Mouse (Mus musculus) cerebellum, postnatal 14 days (tissue): ENCODE measurements around the gene Fam193b.

Experiments used
- DNase-seq, 2 experiments: peaks; one replicate each; pipeline ENCODE4 v3.0.0; 2021; ENCODE audit warnings: mixed read lengths in 2 of 2

The Fam193b gene

GRCm38 (mm10) chr13:55525733-55526553 lies 45.0 kb downstream of the Fam193b start:
- no peak for DNase-seq

GRCm38 (mm10) chr13:55523951-55524600 lies 46.8 kb downstream of the Fam193b start:
- DNase-seq, result no peak

DNA sequence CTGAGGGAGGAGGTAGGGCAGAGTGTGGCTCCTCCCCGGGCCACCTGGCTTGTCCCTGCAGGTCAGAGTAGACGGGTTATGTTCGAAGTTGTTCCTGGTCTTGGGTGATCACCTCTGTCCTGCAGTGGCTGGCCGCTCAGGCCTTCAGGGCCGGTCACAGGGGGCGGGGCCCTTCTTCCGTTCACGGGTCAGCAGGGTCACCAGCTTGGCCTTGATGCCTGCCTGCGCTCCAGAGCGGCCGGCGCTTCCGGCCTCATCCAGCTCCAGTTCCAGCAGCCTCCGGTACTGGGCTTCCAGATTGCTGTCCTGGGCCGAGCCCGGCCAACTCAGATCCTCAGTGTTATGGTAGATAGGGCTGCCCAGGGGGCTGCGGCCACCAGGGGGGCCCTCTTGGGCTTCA lies 47.6 kb downstream of the Fam193b start:
- DNase-seq, result no peak

DNA sequence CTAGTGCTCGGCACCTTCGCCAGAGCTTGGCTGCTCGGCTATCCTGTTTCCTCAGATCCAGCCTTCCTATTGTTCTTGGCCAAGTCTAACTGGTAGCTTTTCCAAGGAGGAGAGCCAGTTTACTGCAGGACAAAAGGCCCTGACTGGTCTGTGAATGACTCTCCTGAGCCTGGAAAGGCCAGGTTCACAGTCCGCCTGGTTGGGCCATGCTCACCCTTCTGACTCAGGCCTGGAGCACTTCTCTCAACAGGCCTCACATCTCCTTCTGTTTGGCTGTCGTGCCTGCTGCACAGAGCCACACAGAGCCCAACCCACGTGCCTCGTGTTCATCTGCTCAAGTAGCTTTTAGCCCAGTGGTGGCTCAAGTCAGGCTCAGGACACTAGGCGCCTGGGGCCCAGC lies 48.2 kb downstream of the Fam193b start:
- DNase-seq, result no peak

DNA sequence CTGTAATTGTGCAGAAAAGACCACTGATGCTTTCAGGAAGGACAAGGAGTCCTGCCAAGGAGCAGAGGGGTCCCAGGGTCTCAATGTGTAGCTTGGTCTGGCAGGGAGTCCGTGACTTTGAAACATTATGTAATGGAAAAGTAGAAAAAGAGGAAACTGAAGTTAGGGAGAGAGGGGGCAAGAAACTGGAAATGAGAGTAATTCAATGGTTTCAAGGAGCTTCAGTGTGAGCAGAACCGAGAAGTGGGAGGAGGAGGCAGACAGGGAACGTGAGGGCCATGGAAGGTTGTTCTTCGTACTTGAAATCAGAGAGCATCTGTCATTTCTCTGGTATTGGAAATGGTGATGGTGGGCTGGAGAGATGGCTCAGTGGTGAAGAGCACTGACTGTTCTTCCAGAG lies 51.3 kb downstream of the Fam193b start:
- no peak for DNase-seq

DNA sequence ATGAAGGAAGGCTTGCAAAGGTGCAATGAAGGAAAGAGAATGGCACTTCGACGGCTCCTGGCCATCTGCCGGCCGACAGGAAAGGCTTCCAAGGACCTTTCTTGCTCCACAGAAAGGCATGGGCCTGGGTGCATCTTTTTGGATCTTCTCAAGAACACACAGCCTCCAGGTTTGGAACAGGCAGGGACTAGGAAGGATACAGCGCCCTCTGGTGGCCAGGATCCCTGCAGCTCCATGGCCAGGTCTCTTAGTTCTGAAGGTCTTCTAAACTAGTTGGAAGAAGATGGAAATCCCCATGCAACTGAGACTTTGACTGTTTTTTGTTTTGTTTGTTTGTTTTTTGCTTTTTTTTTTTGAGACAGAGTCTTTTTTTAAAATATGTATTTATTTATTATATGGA lies 54.0 kb downstream of the Fam193b start:
- DNase-seq, result peak; percentile 96 to 97

DNA sequence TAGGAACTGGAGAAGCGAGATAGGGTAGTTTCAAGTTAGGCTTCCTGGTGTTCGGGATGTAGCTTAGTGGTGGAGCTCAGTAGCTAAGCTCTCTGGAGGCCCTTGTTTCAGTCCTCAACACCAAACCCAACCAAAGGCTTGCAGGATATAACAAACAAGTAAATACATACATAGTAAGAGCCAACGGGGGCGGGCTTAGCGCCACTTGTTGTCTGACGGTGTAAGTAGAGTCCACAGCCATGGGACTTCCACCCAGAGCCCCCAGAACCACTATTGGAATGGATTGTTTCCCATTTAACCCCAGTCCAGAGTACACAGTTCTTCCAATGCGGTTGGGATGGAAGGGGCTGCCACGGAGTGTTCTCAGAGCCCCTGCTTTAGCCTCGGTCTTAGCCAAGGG lies 57.1 kb downstream of the Fam193b start:
- no peak for DNase-seq

DNA sequence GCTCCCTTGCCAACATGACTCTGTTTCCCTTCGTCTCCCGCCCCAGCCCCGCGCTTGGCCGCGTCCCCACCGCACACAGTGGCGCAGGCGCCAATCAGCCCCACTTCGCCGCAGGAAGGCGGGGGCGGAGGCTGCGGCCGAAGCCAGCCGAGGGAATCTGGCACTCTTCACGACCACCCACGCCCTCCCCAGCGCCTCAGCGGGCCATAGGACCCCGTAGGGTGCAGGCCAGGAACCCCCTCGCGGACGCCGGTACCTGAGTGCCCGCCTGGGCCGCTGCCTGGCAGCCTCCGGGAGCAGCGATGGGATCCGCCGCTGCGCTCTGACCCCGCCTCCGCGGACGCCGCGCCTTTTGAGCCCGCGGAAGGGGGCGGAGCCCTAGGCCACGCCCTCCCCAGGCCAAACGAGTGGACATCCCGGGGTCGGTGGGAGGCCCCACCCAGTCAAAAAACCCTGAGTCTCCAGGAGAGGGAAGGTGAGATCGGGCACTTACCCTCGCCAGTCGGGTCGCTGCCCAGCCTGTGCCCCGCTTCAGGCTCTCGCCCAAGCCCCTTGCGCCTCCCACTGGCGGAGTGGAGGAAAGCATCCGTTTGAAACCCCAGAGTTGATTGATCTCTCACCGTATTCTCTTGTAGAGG lies 57.7 kb downstream of the Fam193b start, which contains the start of gene Pdlim7:
TSS of gene Pdlim7 (minus strand) at position 566 of the 638 bp plus-strand sequence.
- DNase-seq, result peak; percentile 94 to 95

DNA sequence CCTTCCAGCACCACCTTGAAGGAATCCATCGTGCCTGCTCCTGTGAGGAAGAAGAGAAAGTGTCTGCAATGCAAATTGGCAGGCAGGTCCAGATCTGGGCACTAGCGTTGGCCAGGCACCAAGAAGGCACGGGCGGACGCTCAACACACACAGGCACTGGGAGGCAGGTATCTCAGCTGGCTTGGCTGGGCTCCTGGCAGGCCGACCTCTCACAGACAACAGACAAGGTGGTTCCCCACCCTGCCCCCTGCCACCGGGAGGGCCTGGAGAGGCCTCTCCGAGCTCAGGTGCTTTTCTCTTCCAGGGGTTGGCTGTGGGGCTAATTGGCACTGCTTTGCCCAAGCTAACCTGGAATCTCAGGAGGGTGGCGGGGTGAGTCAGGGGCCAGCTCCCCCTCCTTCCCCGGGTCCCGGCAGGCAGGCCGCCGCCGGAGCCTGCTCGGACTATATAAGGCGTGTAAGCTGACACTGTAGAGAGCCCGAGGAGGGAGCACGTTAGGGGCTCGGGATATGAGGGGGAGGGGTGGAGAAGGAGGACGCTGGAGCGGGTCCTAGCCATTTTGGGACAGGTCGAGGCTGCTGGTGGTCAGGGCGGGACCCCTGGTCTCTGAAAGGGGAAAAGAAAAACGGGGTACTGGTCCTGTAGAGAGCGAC lies 58.4 kb downstream of the Fam193b start:
- peak; percentile 75 to 77 for DNase-seq

DNA sequence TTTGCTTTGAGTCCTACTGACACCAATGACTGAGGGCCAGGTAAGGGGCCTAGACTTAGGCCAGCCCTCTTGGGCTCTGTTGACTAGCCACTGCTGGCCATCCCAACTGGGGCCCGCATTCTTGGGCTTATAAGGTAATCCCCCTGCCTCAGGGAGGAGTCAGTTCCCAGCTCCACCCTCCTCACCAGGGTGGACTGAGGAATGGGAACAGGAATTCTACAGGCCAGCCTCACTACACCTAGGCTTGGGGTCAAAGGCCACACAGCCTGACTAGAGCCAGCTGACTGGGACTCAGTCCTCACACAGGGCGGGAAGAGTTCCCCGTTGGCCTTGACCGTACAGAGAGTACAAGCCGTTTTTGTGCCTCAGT lies 59.4 kb downstream of the Fam193b start:
- no peak for DNase-seq

DNA sequence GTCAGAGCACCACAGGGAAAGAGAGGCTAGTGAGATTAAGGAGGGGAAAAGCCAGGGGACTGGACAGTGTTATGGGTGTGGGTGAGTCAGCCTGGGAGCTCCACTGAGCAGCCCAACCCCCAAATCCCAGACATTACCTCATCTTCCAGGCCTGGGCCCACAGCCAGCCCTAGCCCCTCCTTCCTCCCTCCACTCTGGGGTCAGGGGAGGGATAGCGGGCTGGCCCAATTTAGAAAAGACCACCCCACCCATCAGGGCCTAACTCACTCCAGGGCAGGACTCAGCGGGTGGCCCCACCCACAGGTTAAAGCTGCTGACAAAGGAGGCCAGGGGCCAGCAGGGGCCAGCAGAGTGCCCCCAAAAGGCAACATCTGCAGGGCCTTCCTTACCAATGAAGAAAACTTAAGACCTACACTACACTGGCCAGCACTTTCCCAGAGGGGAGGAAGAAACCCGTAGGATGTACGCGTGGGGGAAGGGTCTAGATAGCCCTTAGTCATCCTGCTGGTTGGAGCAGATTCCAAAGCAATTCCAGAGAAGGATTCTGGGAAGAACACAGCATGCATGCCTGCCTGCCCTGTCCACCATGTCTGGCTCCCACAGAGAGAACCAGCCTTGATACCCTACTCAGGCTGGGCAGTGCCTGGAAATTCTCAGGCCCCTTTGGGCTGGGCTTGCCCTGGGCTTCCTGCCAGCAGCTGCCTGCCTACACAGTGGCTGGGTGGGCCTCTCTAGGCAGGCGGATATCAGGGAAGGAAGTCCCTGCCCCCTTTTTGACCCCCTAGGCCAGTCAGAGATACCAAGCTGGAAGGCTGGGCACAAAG lies 60.0 kb downstream of the Fam193b start:
- peak; percentile 34 to 56 for DNase-seq

DNA sequence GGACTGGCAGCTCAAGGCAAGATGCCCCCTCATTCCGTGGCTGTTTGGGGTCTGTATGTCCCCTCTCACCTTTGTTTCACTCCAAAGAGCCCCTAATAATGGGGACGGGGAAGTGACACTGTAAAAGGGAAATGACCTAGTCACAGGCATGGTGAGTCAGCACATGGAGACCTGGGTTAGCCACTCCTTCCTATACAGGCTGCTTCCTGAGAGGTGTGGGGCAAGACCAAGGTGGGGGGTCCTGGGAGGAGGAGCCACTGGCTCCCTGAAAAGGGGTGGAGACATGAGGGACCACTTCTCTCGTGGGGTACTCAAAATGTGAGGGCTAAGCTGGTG lies 60.6 kb downstream of the Fam193b start:
- no peak for DNase-seq

GRCm38 (mm10) chr13:55508531-55508930 lies 62.4 kb downstream of the Fam193b start:
- DNase-seq, result no peak

GRCm38 (mm10) chr13:55507877-55508276 lies 63.0 kb downstream of the Fam193b start:
- no peak for DNase-seq

GRCm38 (mm10) chr13:55506697-55507096 lies 64.2 kb downstream of the Fam193b start:
- DNase-seq, result peak; percentile 75 to 76

GRCm38 (mm10) chr13:55505810-55506209 lies 65.1 kb downstream of the Fam193b start:
- DNase-seq, result no peak

GRCm38 (mm10) chr13:55504390-55504789 lies 66.5 kb downstream of the Fam193b start:
- no peak for DNase-seq

- DNase-seq, result no peak
These were observed 68.5 kb downstream of the Fam193b start for GRCm38 (mm10) chr13:55502405-55502804.

DNA sequence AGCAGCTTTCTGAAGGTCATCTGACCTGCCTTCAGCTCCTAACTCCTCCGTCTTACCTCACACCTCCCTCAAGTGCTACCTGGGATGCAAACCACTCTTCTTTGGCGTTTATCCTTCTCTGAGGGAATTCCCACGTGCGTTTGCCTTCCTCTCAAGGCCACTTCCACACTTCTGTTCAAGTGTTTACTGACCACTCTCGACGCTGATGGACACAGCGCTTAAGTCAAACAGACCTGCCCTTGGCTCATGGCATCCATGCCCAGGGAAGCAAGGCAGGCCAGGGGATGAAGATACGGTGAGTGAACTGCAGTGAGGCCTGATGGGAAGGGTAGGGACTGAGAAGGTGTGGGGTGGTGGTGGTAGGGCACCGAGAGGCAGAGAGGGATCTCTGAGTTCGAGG lies 70.3 kb downstream of the Fam193b start:
- DNase-seq, result no peak

- no peak for DNase-seq
These were observed 72.0 kb downstream of the Fam193b start for GRCm38 (mm10) chr13:55498906-55499305.

GRCm38 (mm10) chr13:55496661-55497060 lies 74.3 kb downstream of the Fam193b start:
- DNase-seq, result no peak

GRCm38 (mm10) chr13:55495702-55496101 lies 75.2 kb downstream of the Fam193b start:
- DNase-seq, result peak; percentile 64 to 68
